Mouse (Mus musculus): ENCODE measurements around the gene Wdr60. TPM values are rescaled to one million over a fixed set of nuclear protein-coding genes. Genes with fewer than 3 reads are reported as not detected.
A peak's percentile ranks its signal among the peaks of the same experiment; 100 is the strongest.

The Wdr60 gene
- 5.9 and 7.1 TPM in 2 replicates for polyA plus RNA-seq (2015; fragmentation: Nextera tagmentation; extraction: Ambion mirVana)

DNA sequence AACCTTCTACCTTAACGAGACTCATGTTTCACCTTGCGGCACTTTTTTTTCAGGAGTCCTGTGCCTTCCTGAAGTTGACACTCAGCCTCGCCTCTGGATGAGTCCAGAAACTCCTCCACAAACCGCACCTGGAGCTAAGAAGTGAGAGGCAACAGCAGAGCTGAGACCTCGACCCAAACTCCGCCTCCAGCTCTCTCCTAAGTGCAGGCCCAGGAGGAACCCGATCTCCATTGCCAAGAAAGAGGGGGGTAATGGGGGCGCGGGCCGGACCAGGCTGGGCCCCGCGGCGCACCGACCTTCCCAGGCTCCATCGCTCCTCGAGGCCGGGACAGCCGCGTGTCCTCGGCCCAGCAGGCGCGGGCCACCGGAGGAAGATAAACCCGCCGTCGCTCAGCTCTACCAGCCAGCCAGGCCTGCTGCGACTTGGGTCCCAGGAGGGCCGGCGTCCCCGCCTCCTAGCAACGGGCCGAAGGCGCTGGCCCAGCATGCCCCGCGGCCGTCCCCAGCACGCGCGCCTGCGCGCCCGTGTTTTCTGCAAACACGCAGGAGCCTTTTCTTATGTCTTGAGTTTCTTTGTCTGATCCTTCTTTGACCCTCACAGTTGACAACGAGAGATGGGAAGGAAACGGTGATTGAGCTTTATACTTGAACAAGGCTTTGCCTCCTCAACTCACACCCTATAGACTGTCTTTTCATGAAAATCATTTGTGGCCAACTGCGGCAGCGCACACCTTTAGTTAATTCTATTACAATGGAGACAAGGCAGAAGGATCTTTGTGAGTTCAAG, at the start of gene Wdr60:
Gene Wdr60, minus strand, starts transcription at position 468 of the 787 bp plus-strand sequence.
- peak within 1 kb of the TSS; percentile 78 for H3K9ac ChIP-seq
- H3K36me3 ChIP-seq, result no peaks in the 10 kb centered on the region
- peak within 1 kb of the TSS; percentile 66; the same call in 1 of the 2 replicates for H3K27ac ChIP-seq
- H3K4me1 ChIP-seq (replicated peaks), result 0 out of 2 replicates have a peak, but pooled peaks cover 8% of the 10 kb centered on the region
- H3K27me3 ChIP-seq, result peaks cover 33% of the 10 kb centered on the region
- ATAC-seq (replicated peaks; ENCODE audit: insufficient number of reproducible peaks, insufficient read depth, low FRiP score, low read depth), result peak; percentile 94
- 4% methylated on average over 47 of the region's 47 CpGs for WGBS
- H3K4me2 ChIP-seq, result peak within 1 kb of the TSS; percentile 93
- H3K9me3 ChIP-seq (replicated peaks), result no peaks in the 10 kb centered on the region
- peak within 1 kb of the TSS; percentile 74 for H3K4me3 ChIP-seq

- no peak overlapping the region for H3K4me3 ChIP-seq
- H3K9ac ChIP-seq, result no peak overlapping the region
- no peaks in the 10 kb centered on the region for H3K27me3 ChIP-seq
- H3K27ac ChIP-seq, result no peak overlapping the region
- H3K9me3 ChIP-seq (replicated peaks), result no peaks in the 10 kb centered on the region
- 70% methylated on average over 2 of the region's 2 CpGs for WGBS
- no peak for ATAC-seq (replicated peaks; ENCODE audit: insufficient number of reproducible peaks, insufficient read depth, low FRiP score, low read depth)
- no peak overlapping the region for H3K4me2 ChIP-seq
- H3K36me3 ChIP-seq, result no peaks in the 10 kb centered on the region
- no peaks in the 10 kb centered on the region for H3K4me1 ChIP-seq (replicated peaks)
Measured at GRCm38 (mm10) chr12:116308612-116309011, 45.8 kb upstream of the Wdr60 start.

GRCm38 (mm10) chr12:116307870-116308269, 45.0 kb upstream of the Wdr60 start:
- no peak overlapping the region for H3K4me2 ChIP-seq
- H3K4me3 ChIP-seq, result no peak overlapping the region
- no peak overlapping the region for H3K9ac ChIP-seq
- H3K27ac ChIP-seq, result no peak overlapping the region
- 81% methylated on average over 3 of the region's 3 CpGs for WGBS
- no peaks in the 10 kb centered on the region for H3K27me3 ChIP-seq
- H3K36me3 ChIP-seq, result no peaks in the 10 kb centered on the region
- no peaks in the 10 kb centered on the region for H3K9me3 ChIP-seq (replicated peaks)
- no peaks in the 10 kb centered on the region for H3K4me1 ChIP-seq (replicated peaks)
- no peak for ATAC-seq (replicated peaks; ENCODE audit: insufficient number of reproducible peaks, insufficient read depth, low FRiP score, low read depth)

GRCm38 (mm10) chr12:116306042-116306441, 43.2 kb upstream of the Wdr60 start:
- H3K27ac ChIP-seq, result no peak overlapping the region
- ATAC-seq (replicated peaks; ENCODE audit: insufficient number of reproducible peaks, insufficient read depth, low FRiP score, low read depth), result no peak
- 45% methylated on average over 1 of the region's 1 CpGs for WGBS
- H3K4me3 ChIP-seq, result no peak overlapping the region
- no peak overlapping the region for H3K4me2 ChIP-seq
- H3K27me3 ChIP-seq, result no peaks in the 10 kb centered on the region
- no peak overlapping the region for H3K9ac ChIP-seq
- H3K4me1 ChIP-seq (replicated peaks), result no peaks in the 10 kb centered on the region
- H3K9me3 ChIP-seq (replicated peaks), result no peaks in the 10 kb centered on the region
- no peaks in the 10 kb centered on the region for H3K36me3 ChIP-seq

DNA sequence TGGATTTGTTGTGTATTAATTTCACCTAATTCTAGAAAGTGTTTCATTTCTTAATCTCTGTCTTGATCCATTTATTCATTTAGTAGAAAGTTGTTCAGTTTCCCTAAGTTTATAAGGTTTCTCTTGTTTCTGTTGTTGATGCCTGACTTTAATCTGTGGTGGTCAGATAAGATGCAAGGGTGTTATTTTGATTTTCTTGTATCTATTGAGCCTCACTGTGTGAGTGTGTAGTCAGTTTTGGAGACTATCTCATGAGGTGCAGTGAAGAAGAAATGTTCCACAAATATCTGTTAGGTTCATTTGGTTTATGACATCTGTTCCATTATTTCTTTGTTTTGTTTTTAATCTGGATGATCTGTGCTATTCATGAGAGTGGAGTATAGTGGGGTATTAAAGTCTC, 39.4 kb upstream of the Wdr60 start:
- no peak overlapping the region for H3K4me2 ChIP-seq
- H3K27me3 ChIP-seq, result no peaks in the 10 kb centered on the region
- no peak for ATAC-seq (replicated peaks; ENCODE audit: insufficient number of reproducible peaks, insufficient read depth, low FRiP score, low read depth)
- H3K27ac ChIP-seq, result no peak overlapping the region
- H3K4me1 ChIP-seq (replicated peaks), result no peaks in the 10 kb centered on the region
- H3K9ac ChIP-seq, result no peak overlapping the region
- H3K4me3 ChIP-seq, result no peak overlapping the region
- no peaks in the 10 kb centered on the region for H3K9me3 ChIP-seq (replicated peaks)
- H3K36me3 ChIP-seq, result no peaks in the 10 kb centered on the region

DNA sequence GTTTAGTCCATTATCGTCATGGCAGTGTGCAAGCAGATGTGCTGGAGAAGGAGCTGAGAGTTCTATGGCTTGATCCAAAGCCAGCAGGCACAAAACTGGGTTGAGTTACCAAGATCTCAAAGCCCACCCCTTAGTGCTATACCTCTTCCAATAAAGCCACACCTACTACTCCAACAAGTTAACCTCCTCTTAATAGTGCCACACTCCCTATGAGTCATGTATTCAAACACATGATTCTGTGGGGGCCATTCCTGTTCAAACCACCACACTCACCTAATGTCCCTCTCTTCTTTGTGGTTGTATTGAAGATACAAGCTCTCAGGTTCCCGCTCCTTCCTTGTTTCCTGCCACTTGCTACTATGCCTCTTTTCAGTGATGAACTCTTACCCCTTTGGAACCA, 37.1 kb upstream of the Wdr60 start:
- H3K4me2 ChIP-seq, result no peak overlapping the region
- H3K4me3 ChIP-seq, result no peak overlapping the region
- H3K27me3 ChIP-seq, result no peaks in the 10 kb centered on the region
- H3K9ac ChIP-seq, result no peak overlapping the region
- no peak for ATAC-seq (replicated peaks; ENCODE audit: insufficient number of reproducible peaks, insufficient read depth, low FRiP score, low read depth)
- no peaks in the 10 kb centered on the region for H3K9me3 ChIP-seq (replicated peaks)
- H3K36me3 ChIP-seq, result no peaks in the 10 kb centered on the region
- H3K4me1 ChIP-seq (replicated peaks), result no peaks in the 10 kb centered on the region
- WGBS, result 92% methylated on average over 2 of the region's 2 CpGs
- H3K27ac ChIP-seq, result no peak overlapping the region

DNA sequence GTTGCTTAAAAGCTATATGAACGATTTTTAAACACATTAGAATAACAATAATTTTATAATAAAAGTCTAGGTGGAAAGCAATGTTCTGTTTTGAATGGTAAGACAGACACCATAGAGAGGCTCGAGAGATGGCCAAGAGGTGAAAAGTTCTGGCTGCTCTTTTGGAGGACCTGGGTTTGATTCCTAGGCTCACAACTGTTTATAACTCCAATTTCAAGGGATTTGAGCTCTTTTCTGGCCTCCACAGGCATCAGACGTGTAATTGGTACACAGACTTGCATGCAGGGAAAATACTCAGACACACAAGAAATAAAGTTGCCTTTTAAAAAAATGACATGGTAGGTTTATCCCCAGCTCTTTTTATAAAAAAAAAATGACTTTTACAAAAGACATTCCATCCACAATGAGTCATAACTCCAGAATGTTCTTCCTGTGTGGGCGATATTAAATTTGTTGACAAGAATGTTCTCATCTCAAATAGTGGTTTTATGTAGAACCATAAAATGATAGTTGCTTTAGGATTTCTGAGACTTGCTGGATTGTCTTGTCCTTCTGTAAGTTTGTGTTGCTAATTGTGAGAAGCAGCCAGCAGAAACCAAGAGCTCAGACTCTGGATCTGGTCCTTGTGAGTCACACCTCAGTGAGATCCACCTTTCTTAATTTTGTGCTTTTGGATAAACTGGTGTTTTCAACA, 30.9 kb upstream of the Wdr60 start:
- Histone ChIP-seq H3K9me3 (replicated peaks) (no peaks in the 10 kb centered on the region), H3K27me3 (no peaks in the 10 kb centered on the region), H3K4me2 (no peak overlapping the region), H3K27ac (no peak overlapping the region), H3K9ac (no peak overlapping the region), H3K4me1 (replicated peaks) (no peaks in the 10 kb centered on the region), H3K36me3 (no peaks in the 10 kb centered on the region), H3K4me3 (no peak overlapping the region)
- 61% methylated on average over 4 of the region's 4 CpGs for WGBS
- ATAC-seq (replicated peaks; ENCODE audit: insufficient number of reproducible peaks, insufficient read depth, low FRiP score, low read depth), result no peak

DNA sequence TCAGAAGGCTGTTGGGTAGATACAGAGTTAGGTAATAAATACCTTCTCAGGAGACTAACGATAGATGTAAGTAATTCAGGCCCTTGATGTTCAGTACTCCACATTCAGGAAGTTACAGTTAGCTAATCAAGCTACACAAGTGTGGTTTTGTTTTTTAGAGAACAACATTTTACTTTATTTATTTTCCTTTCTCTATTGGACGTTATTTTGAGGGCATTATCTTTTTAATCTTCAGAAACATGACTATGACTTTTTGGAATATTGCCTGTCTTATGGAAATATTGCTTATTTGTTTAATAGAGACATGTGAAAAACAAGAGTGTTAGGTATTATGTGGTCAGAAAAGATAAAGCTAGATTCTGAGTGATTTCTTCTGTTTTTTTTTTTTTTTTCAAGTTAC, 30.4 kb upstream of the Wdr60 start:
- Histone ChIP-seq H3K27ac (no peak overlapping the region), H3K4me3 (no peak overlapping the region), H3K9ac (no peak overlapping the region), H3K4me1 (replicated peaks) (no peaks in the 10 kb centered on the region), H3K36me3 (no peaks in the 10 kb centered on the region), H3K9me3 (replicated peaks) (no peaks in the 10 kb centered on the region), H3K27me3 (no peaks in the 10 kb centered on the region), H3K4me2 (no peak overlapping the region)
- ATAC-seq (replicated peaks; ENCODE audit: insufficient number of reproducible peaks, insufficient read depth, low FRiP score, low read depth), result no peak
- WGBS, result 54% methylated on average over 2 of the region's 2 CpGs

GRCm38 (mm10) chr12:116283511-116283910, 20.7 kb upstream of the Wdr60 start:
- Histone ChIP-seq H3K9ac (no peak overlapping the region), H3K27ac (no peak overlapping the region), H3K4me2 (no peak overlapping the region), H3K4me1 (replicated peaks) (peaks cover 13% of the 10 kb centered on the region), H3K36me3 (no peaks in the 10 kb centered on the region), H3K9me3 (replicated peaks) (no peaks in the 10 kb centered on the region), H3K27me3 (no peaks in the 10 kb centered on the region), H3K4me3 (no peak overlapping the region)
- WGBS, result 60% methylated on average over 2 of the region's 2 CpGs
- ATAC-seq (replicated peaks; ENCODE audit: insufficient number of reproducible peaks, insufficient read depth, low FRiP score, low read depth), result no peak

GRCm38 (mm10) chr12:116282856-116283255, 20.0 kb upstream of the Wdr60 start:
- H3K36me3 ChIP-seq, result no peaks in the 10 kb centered on the region
- H3K4me2 ChIP-seq, result peak overlapping the region; percentile 41; the same call in 1 of the 2 replicates
- no peak overlapping the region for H3K9ac ChIP-seq
- WGBS, result 84% methylated on average over 2 of the region's 2 CpGs
- no peaks in the 10 kb centered on the region for H3K9me3 ChIP-seq (replicated peaks)
- no peaks in the 10 kb centered on the region for H3K27me3 ChIP-seq
- ATAC-seq (replicated peaks; ENCODE audit: insufficient number of reproducible peaks, insufficient read depth, low FRiP score, low read depth), result no peak
- no peak overlapping the region for H3K4me3 ChIP-seq
- H3K27ac ChIP-seq, result no peak overlapping the region
- peaks cover 13% of the 10 kb centered on the region for H3K4me1 ChIP-seq (replicated peaks)

DNA sequence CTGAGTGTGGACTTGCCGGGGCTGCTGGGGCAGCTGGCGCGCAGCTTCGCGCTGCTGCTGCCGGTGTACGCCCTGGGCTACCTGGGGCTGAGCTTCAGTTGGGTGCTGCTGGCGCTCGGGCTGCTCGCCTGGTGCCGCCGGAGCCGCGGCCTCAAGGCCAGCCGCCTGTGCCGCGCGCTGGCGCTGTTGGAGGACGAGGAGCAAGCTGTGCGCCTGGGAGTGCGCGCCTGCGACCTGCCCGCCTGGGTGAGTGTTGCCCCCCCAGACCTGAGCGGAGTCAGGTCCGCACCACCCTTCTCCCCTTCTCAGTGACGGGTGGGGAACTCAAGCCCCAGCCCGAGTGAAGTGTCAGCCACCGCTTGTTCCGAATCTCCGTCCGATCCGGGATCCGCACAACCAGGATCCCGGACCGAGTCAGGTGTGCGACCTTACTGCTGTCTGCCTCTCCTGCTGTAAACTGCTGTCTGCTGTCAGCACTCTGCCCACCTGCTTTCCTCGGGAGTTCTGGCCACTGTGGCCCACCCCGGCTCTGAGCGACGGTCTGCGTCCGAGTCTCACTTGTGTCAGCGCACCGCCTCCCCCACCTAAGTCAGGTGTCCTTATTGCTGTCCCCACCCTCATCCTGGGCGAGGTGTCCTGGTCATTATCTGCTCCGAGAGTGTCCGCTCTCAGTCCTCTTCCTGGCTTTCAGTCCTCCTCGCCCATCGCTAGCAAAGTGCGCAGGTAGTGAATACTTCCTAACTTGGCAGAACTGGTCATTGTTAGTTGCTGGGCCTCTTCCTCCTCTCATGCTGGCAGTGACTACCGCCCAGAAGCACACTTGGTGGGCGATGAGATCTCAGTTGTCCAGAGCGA, 18.8 kb upstream of the Wdr60 start:
- Histone ChIP-seq H3K4me3 (peak overlapping the region; percentile 72), H3K4me2 (peak overlapping the region; percentile 96), H3K27ac (peak overlapping the region; percentile 99), H3K9ac (peak overlapping the region; percentile 79), H3K9me3 (replicated peaks) (no peaks in the 10 kb centered on the region), H3K36me3 (no peaks in the 10 kb centered on the region), H3K27me3 (0 out of 2 replicates have a peak, but pooled peaks cover 5% of the 10 kb centered on the region), H3K4me1 (replicated peaks) (peaks cover 13% of the 10 kb centered on the region)
- ATAC-seq (replicated peaks; ENCODE audit: insufficient number of reproducible peaks, insufficient read depth, low FRiP score, low read depth), result peak; percentile 24; the same call in 1 of the 2 replicates
- WGBS, result 1% methylated on average over 55 of the region's 55 CpGs
